Mouse (Mus musculus) c-Kit-positive CD71-positive TER-119-negative erythroid progenitor cells, embryonic 14.5 days (primary cell): Measurements from ENCODE around the gene Kcnq5.
"Not testable (repeated sequence)": the region's sequence is repeated elsewhere in the genome, so short reads cannot be mapped to it uniquely, and the experiment has no call there.

ENCODE experiments used
- DNase-seq: peaks from one replicate; pipeline ENCODE4 v3.0.0-alpha.2; 2013; ENCODE audit warnings: low read depth

Kcnq5 gene

DNA sequence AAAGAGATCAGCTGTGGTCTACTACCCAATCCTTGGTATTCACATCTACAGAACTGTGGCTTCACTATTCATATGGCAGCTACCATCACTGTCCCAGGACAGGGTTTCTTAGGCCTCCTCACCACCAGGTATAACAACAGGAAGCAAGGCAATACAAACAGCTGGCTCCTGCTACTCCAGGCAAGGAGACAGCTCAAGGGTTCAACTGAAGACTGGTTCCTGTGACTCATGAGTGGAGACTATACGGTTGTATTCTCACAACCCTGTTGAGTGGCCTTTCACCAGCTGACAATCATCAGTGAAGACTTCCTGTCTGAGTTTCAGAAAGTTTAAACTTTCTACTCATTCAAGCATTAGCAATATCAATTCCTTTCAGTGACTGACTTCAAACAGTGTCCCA, 327.7 kb downstream of the Kcnq5 start:
- DNase-seq, result no peak

DNA sequence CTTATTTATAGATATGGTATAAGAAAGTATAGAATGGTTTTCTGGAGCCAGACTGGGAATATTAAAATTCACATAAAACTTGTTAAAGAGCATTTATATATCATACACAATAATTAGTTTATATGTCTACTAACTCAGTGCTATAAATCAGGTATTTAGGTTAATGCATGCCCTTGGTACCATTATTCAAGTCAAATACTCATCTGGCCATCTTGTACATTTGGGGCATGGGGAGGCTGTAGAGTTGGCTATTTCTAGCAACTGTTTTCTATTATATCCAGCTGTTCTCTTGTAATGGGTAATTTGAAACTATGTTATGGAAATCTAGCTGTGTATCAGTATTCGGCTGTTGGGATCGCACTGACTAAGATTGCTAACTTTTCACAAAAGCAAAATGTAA, 339.3 kb downstream of the Kcnq5 start:
- DNase-seq, result no peak

GRCm38 (mm10) chr1:21622039-21622438, 339.7 kb downstream of the Kcnq5 start:
- no peak for DNase-seq

DNA sequence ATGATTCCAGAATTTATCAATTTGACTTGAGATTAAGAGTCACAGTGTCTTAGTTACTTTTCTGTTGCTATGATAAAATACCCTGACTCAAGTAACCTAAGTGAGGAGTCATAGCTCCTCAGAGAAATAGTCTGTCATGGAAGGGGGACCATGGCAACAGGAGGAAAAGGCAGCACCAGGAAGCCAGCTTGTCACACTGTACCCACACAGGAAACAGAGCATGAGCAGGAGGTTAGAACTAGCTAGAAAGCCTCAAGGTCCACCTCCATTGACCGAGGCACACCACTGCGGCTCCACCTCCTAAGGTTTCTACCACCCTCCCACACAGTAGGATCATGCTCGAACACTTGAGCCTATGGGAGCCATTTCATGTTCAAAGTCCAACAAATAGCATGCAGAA, 343.0 kb downstream of the Kcnq5 start:
- DNase-seq, result no peak

GRCm38 (mm10) chr1:21616666-21617065, 345.1 kb downstream of the Kcnq5 start:
- DNase-seq, result no peak

DNA sequence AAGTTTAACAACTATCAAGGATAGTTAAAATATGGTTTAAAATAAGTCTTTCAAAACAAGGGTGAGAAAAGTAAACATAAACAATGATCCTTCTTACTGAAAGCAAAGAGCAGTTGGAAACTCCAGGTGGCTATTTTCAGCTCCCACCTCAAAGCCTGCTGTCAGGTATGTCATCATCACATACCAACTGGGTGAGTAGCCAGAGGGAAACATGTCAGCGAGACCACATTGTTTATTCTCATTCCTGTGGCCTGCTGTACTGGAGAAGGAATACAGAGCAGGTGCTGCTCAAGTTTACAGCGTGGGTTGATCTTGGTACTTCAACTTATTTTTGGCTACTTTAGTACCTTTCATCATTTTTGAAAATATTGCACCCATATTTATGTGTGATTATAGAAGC, 347.8 kb downstream of the Kcnq5 start:
- no peak for DNase-seq

DNA sequence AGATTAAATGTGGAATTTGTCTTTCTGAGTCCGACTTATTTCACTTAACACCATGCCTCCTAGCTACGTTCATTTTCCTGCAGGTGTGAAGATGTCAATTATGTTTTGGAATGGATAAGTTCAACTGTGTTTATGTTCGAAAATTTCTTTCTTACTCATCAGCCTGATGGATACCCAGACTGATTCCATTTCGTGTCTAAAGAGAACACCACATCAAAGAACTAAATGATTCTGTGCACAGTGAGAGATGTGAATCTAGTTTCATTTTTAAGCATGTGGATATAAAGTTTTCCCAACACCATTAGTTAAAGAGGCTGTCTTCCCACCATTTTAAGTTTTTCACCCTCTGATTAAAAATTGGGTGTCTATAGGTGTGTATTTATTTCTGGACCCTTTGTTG, 357.7 kb downstream of the Kcnq5 start:
- DNase-seq, result no peak

DNA sequence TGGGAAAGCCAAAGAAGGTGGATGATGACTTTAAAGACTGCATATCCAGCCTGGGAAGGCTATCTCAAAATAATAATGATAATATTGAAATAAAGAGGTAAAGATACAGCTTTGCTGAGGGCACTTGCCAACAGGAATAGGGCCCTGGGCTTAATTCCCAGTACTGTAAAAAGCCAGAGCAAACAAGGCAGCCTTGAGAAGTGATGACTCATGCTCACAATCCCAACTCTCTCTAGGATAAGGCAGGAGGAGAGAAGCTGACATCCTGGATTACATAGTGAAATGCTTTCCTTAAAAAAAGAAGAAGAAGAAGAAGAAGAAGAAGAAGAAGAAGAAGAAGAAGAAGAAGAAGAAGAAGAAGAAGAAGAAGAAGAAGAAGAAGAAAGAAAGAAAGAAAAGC, 359.2 kb downstream of the Kcnq5 start:
- no peak for DNase-seq

DNA sequence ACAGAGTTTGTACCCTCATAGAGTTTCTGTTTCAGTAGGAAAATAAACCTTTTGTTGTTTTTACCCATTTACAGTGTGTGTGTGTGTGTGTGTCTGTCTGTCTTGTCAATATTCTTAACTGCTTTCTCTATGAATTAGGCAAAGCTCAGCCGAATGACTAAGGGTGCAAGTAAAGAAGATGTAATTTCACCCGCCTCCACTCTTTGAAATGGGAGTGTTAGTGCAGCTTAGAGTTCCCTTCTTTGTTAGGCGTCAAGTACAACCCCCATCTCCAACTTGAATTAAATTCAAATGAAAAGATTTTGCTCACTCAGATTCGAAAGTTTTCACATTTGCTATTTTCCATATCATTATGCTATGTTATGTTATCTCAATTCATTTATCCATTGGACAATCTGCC, 361.1 kb downstream of the Kcnq5 start:
- no peak for DNase-seq

DNA sequence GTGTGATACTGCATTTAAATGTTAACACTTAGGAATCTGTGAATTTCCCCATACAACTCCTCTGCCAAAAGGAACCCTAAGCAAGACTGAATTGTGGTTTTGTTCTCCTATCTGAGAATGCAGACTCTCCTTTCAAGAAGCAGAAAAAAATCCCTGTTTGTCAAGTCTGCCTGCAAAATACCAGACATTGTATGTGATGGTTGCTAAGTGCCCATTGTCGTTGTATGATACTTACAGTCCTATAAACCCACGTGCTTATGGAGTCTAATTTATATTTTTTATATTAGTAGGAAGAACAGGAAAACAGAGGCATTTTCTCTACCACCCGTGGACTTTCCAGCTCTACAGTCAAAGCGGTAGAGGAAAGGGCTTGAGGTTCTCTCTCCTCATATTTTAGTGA, 367.9 kb downstream of the Kcnq5 start:
- no peak for DNase-seq

GRCm38 (mm10) chr1:21567397-21567796, 394.3 kb downstream of the Kcnq5 start:
- not testable (repeated sequence) for DNase-seq

DNA sequence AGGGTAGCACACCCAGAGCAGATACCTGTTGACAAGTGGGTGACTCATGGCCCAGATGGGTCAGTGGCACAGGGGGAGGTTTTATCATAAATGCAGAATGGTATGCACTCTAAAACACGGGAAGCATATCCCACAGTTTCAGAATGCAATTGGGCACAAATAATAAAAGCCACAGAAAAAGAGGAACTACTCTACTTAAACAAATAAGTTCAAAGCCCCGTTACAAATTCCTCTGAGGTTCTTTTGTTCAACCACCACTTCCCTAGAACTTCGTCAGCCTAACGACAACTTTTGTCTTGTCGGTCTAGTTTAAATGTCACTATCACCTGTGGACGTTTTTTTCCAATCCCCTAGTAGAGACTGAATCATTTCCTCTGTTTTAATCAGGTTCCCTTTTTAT, 407.1 kb downstream of the Kcnq5 start:
- no peak for DNase-seq

DNA sequence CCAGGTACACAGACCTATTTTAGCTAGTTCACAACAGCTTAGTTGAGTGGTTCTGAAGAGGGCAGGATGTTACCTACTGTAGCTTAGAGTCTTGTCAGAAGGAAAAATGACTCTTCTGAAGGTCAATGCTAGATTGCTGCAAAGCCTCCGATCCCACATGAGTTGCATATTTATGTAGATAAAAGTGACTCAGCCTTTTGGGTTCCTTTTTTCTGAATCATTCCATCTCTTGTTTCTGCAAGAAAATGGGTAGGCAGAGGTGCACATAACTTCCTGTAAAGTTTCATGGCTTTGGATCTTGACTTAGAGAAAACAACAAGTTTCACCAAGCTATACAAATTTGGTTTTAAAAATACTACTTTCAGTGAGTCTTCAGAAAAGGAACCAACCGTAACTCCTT, 409.0 kb downstream of the Kcnq5 start:
- no peak for DNase-seq

- DNase-seq, result no peak
These were observed 417.8 kb downstream of the Kcnq5 start for GRCm38 (mm10) chr1:21543909-21544308.

DNA sequence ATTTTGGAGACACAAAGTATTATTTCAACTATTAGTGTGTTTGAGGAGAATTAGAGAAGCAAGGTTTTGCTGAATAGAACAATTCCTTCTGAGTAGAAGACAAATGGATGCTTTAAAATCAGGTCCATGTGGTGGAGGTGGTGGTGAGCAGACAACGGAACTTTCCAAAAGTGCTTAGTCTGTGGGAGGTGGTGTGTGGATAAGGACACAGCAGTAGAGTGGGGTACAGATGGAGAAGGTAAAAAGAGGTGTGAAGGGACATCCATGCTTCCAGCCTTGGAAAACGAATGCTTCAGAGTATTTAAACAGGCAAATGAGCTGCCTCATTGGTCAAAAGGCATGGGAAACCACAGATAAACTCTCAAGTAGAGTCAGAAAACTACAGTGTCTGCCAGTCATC, 422.3 kb downstream of the Kcnq5 start:
- no peak for DNase-seq

DNA sequence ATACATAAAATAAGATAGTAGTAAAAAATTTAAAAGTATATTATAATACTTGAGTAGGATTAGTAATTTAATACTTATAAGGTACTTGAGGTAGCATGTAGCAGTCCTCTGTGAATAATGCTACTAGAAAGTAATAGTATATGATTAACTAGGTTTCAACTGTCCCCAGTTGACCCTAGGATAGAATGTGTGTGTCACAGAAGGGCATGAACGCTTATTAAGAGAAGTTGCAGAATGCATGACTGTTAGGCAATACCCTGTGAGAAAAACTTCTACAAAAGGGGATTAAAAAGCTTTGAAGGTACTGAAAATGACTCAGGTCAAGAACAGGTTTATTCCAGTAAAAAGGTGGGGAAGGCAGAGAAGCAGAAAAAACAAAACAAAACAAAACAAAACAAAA, 430.9 kb downstream of the Kcnq5 start:
- DNase-seq, result no peak

GRCm38 (mm10) chr1:21521995-21522394, 439.7 kb downstream of the Kcnq5 start:
- no peak for DNase-seq

GRCm38 (mm10) chr1:21521475-21521874, 440.3 kb downstream of the Kcnq5 start:
- no peak for DNase-seq

GRCm38 (mm10) chr1:21520116-21520645, 441.6 kb downstream of the Kcnq5 start:
- DNase-seq, result no peak

- no peak for DNase-seq
These were observed 455.1 kb downstream of the Kcnq5 start for GRCm38 (mm10) chr1:21506665-21507064.

DNA sequence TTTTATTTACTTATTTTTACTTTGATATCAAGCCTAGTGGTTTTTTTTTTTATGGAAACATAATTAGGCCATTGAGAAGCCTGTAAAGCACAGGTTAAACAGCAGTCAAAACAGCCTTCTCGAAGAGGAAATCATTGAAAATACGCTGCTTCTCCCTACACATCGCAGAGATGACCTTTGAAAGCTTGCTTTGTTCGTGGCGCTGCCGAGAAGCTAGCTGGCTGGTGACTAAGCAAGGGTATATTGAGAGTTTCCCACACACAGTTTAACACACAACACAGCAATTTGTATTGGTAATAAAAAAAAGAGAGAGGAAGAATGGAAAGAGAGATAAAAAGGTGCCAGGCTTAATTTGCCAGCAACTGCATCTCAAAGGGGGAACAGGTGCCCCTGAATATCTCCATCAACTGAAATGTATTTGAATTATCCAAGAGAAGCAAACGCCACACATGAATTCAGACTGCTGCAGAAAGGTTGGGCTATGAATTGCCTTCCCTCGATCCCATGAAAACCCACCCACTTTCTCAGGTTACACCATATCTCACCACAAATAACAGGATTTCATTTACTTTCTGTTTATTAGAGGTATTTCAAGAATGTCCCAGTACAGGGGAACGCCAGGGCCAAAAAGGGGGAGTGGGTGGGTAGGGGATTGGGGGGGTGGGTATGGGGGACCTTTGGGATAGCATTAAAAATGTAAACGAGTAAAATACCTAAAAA, 461.8 kb downstream of the Kcnq5 start:
- DNase-seq, result no peak

GRCm38 (mm10) chr1:21496307-21496706, 465.4 kb downstream of the Kcnq5 start:
- DNase-seq, result no peak

DNA sequence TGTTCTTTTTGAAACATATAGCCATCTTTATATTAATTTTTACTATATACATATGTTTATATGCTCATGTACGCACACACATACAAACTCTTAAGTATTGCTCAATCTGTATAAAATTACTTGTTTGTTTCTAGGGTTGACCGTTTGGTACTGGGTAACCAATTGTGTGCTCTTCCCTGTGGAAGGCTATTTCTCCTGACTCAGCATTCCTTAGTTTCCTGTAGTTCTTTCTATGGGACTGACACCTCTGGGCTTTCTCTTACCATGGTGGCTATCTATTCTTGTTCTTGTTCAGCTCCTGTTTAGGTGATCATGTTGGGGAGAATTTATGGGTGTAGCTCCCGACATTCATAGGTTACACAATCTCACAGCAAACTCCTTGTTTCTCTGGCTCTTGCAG, 473.1 kb downstream of the Kcnq5 start:
- no peak for DNase-seq

DNA sequence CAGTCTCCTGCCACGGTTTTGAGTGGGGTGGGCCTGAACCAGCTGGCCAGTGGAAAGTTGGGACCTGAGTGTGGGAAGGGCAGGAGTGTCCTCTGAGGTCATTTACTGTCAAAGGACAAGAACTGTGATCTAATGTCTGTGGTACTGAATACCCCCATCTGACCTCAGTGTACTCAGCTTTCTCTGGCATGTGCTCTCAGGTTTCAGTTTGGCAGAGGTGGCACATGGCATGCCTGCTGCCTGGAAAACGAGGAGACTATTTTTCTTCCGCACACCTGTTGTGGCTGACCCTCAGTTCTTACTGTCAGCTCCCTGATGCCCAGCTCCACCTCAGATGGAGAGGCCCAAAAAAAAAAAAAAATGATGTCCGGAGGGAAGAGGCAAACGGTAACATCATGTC, 475.5 kb downstream of the Kcnq5 start:
- DNase-seq, result no peak
